Comparison of ENCODE assay signal across 8 mouse cellular contexts in genomic region chr11:8663444-8664392, GRCm38 (mm10). TPM values are rescaled to one million over a fixed set of nuclear protein-coding genes. Genes with fewer than 3 reads are reported as not detected.
DNase-seq lines count a peak whose midpoint lies in the region; ATAC-seq and TF ChIP-seq lines count a peak whose summit lies in the region.

No protein-coding gene starts in this region.

- no peak for TF ChIP-seq POLR2A in heart, adult 2 months (IDR thresholded peaks at IDR 0.05; ENCODE audit: insufficient read depth, low read depth, low read length)
- no peak for TF ChIP-seq POLR2A in kidney, adult 2 months (IDR thresholded peaks at IDR 0.05; ENCODE audit: low read depth, low read length)

- peak; percentile 76 for ATAC-seq in lung, embryonic 15.5 days (ENCODE audit: borderline replicate concordance, extremely low read depth, low FRiP score, low TSS enrichment)

- no peaks in the 10 kb centered on the region for H3K36me3 ChIP-seq in heart, adult 2 months (ENCODE audit: control insufficient read depth, insufficient read depth, low read length)
- H3K36me3 ChIP-seq in kidney, adult 2 months (ENCODE audit: control insufficient read depth, insufficient read depth, low read length): no peaks in the 10 kb centered on the region
- H3K36me3 ChIP-seq in lung, embryonic 15.5 days: peaks cover 4% of the 10 kb centered on the region; the same call in 1 of the 2 replicates

- peak overlapping the region; percentile 82 for H3K4me3 ChIP-seq in heart, adult 2 months
- peak overlapping the region; percentile 79 for H3K4me3 ChIP-seq in kidney, adult 2 months (ENCODE audit: insufficient read depth, low read depth, low read length)
- peak overlapping the region; percentile 82 for H3K4me3 ChIP-seq in lung, embryonic 15.5 days

- H3K4me2 ChIP-seq in lung, embryonic 15.5 days: peak overlapping the region; percentile 87

- intact Hi-C loops in left cerebral cortex, postnatal 14 days (cut with DNase I): loop anchor here (10.0 kb wide), 1 partner anchor 119 kb away; no protein-coding TSS in a partner anchor
- intact Hi-C loops in heart, adult 2 months (cut with DNase I): loop anchor here (1.0 to 5.0 kb wide), 3 partner anchors 40 to 126 kb away; no protein-coding TSS in a partner anchor

- no peaks in the 10 kb centered on the region for H3K27me3 ChIP-seq in heart, adult 2 months (ENCODE audit: control insufficient read depth, insufficient read depth, low read length)
- H3K27me3 ChIP-seq in kidney, adult 2 months (replicated peaks; ENCODE audit: control insufficient read depth, insufficient read depth, low read length): no peaks in the 10 kb centered on the region
- H3K27me3 ChIP-seq in lung, embryonic 15.5 days: no peaks in the 10 kb centered on the region

- DNase-seq in left cerebral cortex, postnatal 14 days (ENCODE audit: low spot score in 2 of 2): peak; percentile 24 to 33
- DNase-seq in left cerebral cortex, adult 18-20 months (ENCODE audit: low spot score in 2 of 2): no peak
- peak; percentile 79 for DNase-seq in embryo, embryonic 10.5 days (ENCODE audit: low spot score)
- peak; percentile 75 to 76 for DNase-seq in heart, adult 2 months
- DNase-seq in kidney, adult 2 months: peak; percentile 90
- DNase-seq in ovary, adult 18-20 months (ENCODE audit: low spot score): peak; percentile 62
- DNase-seq in yolk sac, embryonic 10.5 days (ENCODE audit: low spot score): peak; percentile 87

- 2% methylated on average over 52 of the region's 52 CpGs for WGBS in heart, adult 2 months
- 1% methylated on average over 52 of the region's 52 CpGs for WGBS in kidney, adult 2 months
- WGBS in lung, embryonic 15.5 days: under 1% methylated on average over 52 of the region's 52 CpGs

- no peak for TF ChIP-seq EP300 in heart, adult 2 months (IDR thresholded peaks at IDR 0.05; ENCODE audit: insufficient read depth, low read depth, low read length)

- H3K9me3 ChIP-seq in lung, embryonic 15.5 days: no peaks in the 10 kb centered on the region

- peak overlapping the region; percentile 81 for H3K9ac ChIP-seq in heart, adult 2 months (ENCODE audit: low read depth, low read length)
- peak overlapping the region; percentile 94 for H3K9ac ChIP-seq in lung, embryonic 15.5 days

- H3K79me2 ChIP-seq in heart, adult 2 months (replicated peaks; ENCODE audit: control insufficient read depth, insufficient read depth, low read length): no peaks in the 10 kb centered on the region

- peaks cover 14% of the 10 kb centered on the region for H3K4me1 ChIP-seq in heart, adult 2 months (ENCODE audit: control insufficient read depth, insufficient read depth, low read length)
- H3K4me1 ChIP-seq in kidney, adult 2 months (ENCODE audit: control insufficient read depth, insufficient read depth, low read length): peaks cover 26% of the 10 kb centered on the region
- peaks cover 45% of the 10 kb centered on the region for H3K4me1 ChIP-seq in lung, embryonic 15.5 days

- no peak for TF ChIP-seq CTCF in heart, adult 2 months (IDR thresholded peaks at IDR 0.05)
- no peak for TF ChIP-seq CTCF in kidney, adult 2 months (conservative IDR thresholded peaks at IDR 0.05; ENCODE audit: insufficient read depth, insufficient read length, low read depth, low read length)

- peak overlapping the region; percentile 74 for H3K27ac ChIP-seq in heart, adult 2 months
- peak overlapping the region; percentile 94 for H3K27ac ChIP-seq in kidney, adult 2 months (ENCODE audit: insufficient read depth, low read depth, low read length)
- peak overlapping the region; percentile 97 for H3K27ac ChIP-seq in lung, embryonic 15.5 days

RNA-seq across cellular contexts. Expression of gene Tns3, which starts 0.6 kb away (rescaled TPM):
- 10 to 100 TPM; 37.5 to 40.8 TPM for total RNA-seq in left cerebral cortex, postnatal 14 days (2021)
- total RNA-seq in left cerebral cortex, adult 18-20 months (2021): 10 to 100 TPM; 33.5 to 34.4 TPM
- total RNA-seq in heart, adult 2 months (2021): 10 to 100 TPM; 23.1 to 23.9 TPM
- 14.8 and 18.4 TPM in 2 replicates for polyA plus RNA-seq in heart, adult 2 months (2012; rRNA removed)
- 63.7 and 70.5 TPM in 2 replicates for polyA plus RNA-seq in kidney, adult 2 months (2012; rRNA removed)
- 48.5 and 55.9 TPM in 2 replicates for polyA plus RNA-seq in lung, embryonic 15.5 days (2015; fragmentation: Nextera tagmentation; extraction: Ambion mirVana)

Comparison
In these comparisons a context has a peak if more than half of its experiments do, and no peak if none do; other contexts are left out.
1. DNase-seq: peak in left cerebral cortex, postnatal 14 days (2 of 2), embryo, embryonic 10.5 days (single experiment), heart, adult 2 months (2 of 2), kidney, adult 2 months (single experiment), ovary, adult 18-20 months (single experiment) and yolk sac, embryonic 10.5 days (single experiment); none in left cerebral cortex, adult 18-20 months (0 of 2).
2. Peak in every context shown above with its lines, with median percentiles within 50 percentile points of each other: H3K27ac ChIP-seq and H3K4me3 ChIP-seq.